Mouse (Mus musculus): ENCODE measurements at regions not wholly inside any gene's neighbourhood (a gene's known extent, or its start where the extent isn't known, plus 50 kb on each side); places are given as distances from the start of the nearest gene placed in this dataset.

DNA sequence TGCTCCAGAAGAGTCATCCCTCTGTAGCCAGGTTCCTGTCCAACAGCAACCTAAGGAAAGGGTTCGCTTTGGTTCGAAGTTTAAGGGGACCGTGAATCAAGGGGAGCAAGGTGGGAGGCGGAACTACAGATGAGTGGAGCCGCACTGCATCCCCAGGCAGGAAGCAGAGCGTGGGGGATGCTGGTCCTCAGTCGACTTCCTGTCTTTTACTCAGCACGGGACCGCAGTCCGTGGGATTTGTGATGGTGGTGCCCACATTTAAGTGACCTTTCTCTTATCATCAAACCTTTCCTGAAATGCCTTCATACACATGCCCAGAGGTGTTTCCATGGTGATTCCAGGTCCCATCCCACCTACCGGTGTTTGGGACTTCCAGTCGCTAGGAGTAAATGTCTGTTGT lies 278.2 kb downstream of the 3100002H09Rik start:
- WGBS, result 87% methylated on average over 12 of the region's 12 CpGs
- Histone ChIP-seq H3K4me1 (replicated peaks) (no peaks in the 10 kb centered on the region), H3K9me3 (no peaks in the 10 kb centered on the region), H3K27ac (no peak overlapping the region), H3K36me3 (no peaks in the 10 kb centered on the region), H3K4me3 (replicated peaks) (no peak overlapping the region), H3K27me3 (replicated peaks) (no peaks in the 10 kb centered on the region), H3K9ac (no peak overlapping the region), H3K4me2 (replicated peaks) (no peak overlapping the region)
- ATAC-seq, result no peak

DNA sequence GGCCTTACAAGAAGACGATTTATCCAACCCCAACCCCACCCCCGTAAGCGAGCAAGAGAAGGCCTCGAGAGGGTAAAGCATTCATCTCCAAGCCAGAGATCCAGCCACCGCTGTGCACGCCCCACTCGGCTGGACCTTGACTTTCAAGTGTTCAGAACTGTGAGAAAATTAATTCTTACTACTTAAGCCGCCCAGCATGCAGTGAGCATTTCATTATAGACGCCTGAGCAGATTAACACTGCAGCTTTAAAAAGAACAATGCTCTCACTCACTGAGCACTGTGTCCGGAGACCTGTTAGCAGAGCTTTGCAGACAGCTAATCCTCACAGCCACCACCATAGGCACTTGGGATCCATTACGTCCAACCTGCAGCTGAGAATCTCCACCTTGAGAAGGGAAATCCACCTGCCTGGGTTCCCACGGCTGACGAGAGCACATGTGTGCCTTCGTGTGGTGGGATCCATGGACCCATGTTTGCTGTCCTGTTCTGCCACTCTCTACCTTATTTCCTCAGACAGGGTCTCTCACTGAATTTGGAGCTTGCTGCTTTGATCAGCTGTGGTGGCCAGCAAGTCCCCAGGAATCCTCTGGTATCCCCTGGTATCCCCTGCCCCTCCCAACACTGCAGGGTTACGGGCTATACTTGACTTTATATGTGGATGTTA lies 281.4 kb downstream of the 3100002H09Rik start:
- Histone ChIP-seq H3K27ac (no peak overlapping the region), H3K4me1 (replicated peaks) (no peaks in the 10 kb centered on the region), H3K9ac (no peak overlapping the region), H3K27me3 (replicated peaks) (no peaks in the 10 kb centered on the region), H3K36me3 (no peaks in the 10 kb centered on the region), H3K4me3 (replicated peaks) (no peak overlapping the region), H3K9me3 (no peaks in the 10 kb centered on the region), H3K4me2 (replicated peaks) (no peak overlapping the region)
- 75% methylated on average over 15 of the region's 15 CpGs for WGBS
- no peak for ATAC-seq

DNA sequence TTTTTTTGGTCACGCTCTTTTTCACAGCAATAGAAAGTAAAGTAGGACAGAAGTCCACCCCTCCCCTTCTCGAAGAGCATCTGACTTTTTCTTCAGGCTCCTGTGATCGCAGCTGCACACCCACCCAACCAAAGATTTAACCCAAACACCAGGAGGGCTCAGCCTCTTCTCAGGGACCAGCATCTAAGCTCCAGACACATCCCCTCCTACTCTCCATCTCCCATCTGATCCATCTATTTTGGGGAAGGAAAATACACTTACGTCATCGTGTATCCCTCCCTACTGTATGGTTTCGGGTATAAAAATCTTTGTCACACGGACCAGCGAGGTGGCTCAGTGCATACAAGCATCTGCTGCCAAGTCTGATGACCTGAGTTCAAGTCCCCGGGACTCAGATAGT lies 284.3 kb downstream of the 3100002H09Rik start:
- Histone ChIP-seq H3K9me3 (no peaks in the 10 kb centered on the region), H3K4me3 (replicated peaks) (no peak overlapping the region), H3K4me2 (replicated peaks) (no peak overlapping the region), H3K36me3 (no peaks in the 10 kb centered on the region), H3K27me3 (replicated peaks) (no peaks in the 10 kb centered on the region), H3K4me1 (replicated peaks) (no peaks in the 10 kb centered on the region), H3K9ac (no peak overlapping the region), H3K27ac (no peak overlapping the region)
- ATAC-seq, result no peak
- 89% methylated on average over 9 of the region's 9 CpGs for WGBS

DNA sequence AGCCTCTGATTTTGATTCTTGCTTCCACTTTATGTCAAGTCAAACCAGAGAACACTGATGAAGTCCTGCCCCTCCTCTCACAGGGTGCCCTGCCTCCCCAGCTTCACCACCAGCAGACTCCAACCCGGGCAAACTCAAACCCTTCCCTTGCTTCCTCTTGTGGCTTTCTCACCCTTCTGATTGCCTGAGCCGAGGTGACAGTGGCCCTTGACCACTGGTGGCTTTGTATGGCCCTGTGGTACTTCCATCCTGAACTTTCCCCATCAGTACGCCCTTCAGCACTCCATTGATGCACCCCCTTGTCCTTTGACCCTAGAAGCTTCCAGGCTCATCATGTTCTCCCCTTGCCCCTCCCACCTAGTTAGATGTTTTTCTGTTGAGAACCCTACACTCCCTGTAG lies 287.0 kb downstream of the 3100002H09Rik start:
- Histone ChIP-seq H3K4me1 (replicated peaks) (no peaks in the 10 kb centered on the region), H3K36me3 (no peaks in the 10 kb centered on the region), H3K4me3 (replicated peaks) (no peak overlapping the region), H3K27me3 (replicated peaks) (no peaks in the 10 kb centered on the region), H3K9me3 (no peaks in the 10 kb centered on the region), H3K27ac (no peak overlapping the region), H3K9ac (no peak overlapping the region), H3K4me2 (replicated peaks) (no peak overlapping the region)
- 70% methylated on average over 3 of the region's 3 CpGs for WGBS
- no peak for ATAC-seq

DNA sequence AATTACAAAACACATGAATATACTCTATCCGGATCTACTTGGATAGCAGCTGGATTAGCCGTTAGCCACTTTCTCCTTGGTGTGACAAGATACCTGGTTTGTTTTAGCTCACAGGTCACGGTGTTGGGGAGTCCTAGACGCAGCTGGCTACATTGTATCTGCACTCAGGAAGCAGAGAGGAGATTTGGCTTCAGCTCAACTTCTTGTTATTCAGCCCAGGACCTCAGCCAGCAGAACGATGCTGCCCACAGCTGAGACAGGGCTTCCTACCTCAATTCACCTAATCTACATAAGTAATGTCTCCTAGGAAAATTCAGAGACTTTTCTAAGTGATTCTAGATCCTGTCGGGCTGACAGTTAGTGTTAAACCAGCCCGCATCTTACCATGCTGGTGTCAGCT lies 289.4 kb downstream of the 3100002H09Rik start:
- no peak overlapping the region for H3K9ac ChIP-seq
- no peak overlapping the region for H3K27ac ChIP-seq
- no peaks in the 10 kb centered on the region for H3K27me3 ChIP-seq (replicated peaks)
- no peak overlapping the region for H3K4me3 ChIP-seq (replicated peaks)
- WGBS, result 61% methylated on average over 7 of the region's 7 CpGs
- H3K4me2 ChIP-seq (replicated peaks), result no peak overlapping the region
- no peaks in the 10 kb centered on the region for H3K9me3 ChIP-seq
- ATAC-seq, result no peak
- H3K36me3 ChIP-seq, result no peaks in the 10 kb centered on the region
- H3K4me1 ChIP-seq (replicated peaks), result no peaks in the 10 kb centered on the region

DNA sequence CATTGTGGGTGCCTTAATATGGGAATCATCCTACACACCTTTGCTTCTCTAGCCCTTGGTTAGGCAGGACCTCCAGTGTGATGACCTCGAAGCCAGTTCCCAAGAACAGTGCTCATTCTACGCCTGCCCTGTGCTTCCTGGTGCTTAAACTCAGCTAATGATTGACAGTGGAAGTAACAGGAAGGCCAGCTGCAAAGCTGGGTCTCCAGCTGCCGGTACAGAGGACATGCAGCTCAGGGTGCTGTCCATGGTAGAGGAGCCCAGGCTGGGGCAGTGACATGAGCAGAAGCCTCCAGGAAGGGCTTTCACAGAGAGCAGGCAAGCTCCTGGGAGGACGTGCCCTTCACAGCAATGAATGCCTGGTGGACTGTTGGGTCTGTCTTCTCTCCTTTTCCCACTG lies 293.6 kb downstream of the 3100002H09Rik start:
- ATAC-seq, result peak; percentile 58
- H3K9ac ChIP-seq, result no peak overlapping the region
- no peaks in the 10 kb centered on the region for H3K9me3 ChIP-seq
- 11% methylated on average over 4 of the region's 4 CpGs for WGBS
- H3K36me3 ChIP-seq, result no peaks in the 10 kb centered on the region
- H3K4me3 ChIP-seq (replicated peaks), result no peak overlapping the region
- H3K27me3 ChIP-seq (replicated peaks), result no peaks in the 10 kb centered on the region
- no peak overlapping the region for H3K27ac ChIP-seq
- H3K4me1 ChIP-seq (replicated peaks), result no peaks in the 10 kb centered on the region
- no peak overlapping the region for H3K4me2 ChIP-seq (replicated peaks)

DNA sequence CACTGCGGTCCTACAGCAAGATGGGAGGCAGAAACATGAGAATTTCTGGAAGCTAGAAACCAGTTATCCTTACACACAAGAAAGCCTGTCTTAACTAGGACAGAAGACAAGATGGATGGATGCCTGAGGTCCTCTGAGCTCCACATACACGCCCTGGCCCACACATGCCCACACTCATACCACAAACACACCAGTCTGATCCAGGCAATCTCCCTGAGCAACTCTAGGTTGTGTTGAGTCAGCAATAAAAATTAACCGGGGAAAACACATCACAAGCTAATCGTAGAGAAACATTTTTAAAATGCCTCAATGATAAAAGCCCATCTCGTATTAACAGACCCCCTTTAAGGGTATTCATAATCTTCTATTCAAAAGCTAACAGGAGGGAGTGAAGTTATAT lies 298.9 kb downstream of the 3100002H09Rik start:
- Histone ChIP-seq H3K27ac (no peak overlapping the region), H3K9me3 (no peaks in the 10 kb centered on the region), H3K4me2 (replicated peaks) (no peak overlapping the region), H3K4me3 (replicated peaks) (no peak overlapping the region), H3K36me3 (no peaks in the 10 kb centered on the region), H3K9ac (no peak overlapping the region), H3K4me1 (replicated peaks) (no peaks in the 10 kb centered on the region), H3K27me3 (replicated peaks) (0 out of 2 replicates have a peak, but pooled peaks cover 4% of the 10 kb centered on the region)
- WGBS, result 72% methylated on average over 5 of the region's 5 CpGs
- ATAC-seq, result no peak

DNA sequence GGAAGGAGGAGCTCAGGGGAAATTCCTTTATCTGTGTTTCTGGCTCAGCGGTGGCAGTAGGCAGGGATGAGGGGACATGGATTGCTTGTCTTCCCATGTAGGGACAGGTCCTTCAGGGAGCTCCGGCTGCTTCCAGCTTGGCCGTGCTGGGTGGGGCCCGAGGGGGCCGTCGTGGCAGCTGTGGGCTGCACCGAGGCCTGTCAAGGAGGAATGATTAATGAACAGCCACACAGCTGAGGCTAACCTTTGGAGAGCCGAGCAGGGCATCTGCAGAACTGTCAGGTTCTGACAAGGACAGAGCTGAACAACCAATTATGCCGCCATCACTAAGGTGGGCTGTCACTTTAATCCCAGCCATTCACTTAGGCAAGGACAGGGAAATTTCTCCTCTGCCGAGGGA lies 300.0 kb downstream of the 3100002H09Rik start:
- Histone ChIP-seq H3K27ac (no peak overlapping the region), H3K4me1 (replicated peaks) (no peaks in the 10 kb centered on the region), H3K36me3 (no peaks in the 10 kb centered on the region), H3K4me3 (replicated peaks) (no peak overlapping the region), H3K27me3 (replicated peaks) (0 out of 2 replicates have a peak, but pooled peaks cover 4% of the 10 kb centered on the region), H3K9me3 (no peaks in the 10 kb centered on the region), H3K4me2 (replicated peaks) (no peak overlapping the region), H3K9ac (no peak overlapping the region)
- ATAC-seq, result no peak
- WGBS, result 3% methylated on average over 10 of the region's 10 CpGs

DNA sequence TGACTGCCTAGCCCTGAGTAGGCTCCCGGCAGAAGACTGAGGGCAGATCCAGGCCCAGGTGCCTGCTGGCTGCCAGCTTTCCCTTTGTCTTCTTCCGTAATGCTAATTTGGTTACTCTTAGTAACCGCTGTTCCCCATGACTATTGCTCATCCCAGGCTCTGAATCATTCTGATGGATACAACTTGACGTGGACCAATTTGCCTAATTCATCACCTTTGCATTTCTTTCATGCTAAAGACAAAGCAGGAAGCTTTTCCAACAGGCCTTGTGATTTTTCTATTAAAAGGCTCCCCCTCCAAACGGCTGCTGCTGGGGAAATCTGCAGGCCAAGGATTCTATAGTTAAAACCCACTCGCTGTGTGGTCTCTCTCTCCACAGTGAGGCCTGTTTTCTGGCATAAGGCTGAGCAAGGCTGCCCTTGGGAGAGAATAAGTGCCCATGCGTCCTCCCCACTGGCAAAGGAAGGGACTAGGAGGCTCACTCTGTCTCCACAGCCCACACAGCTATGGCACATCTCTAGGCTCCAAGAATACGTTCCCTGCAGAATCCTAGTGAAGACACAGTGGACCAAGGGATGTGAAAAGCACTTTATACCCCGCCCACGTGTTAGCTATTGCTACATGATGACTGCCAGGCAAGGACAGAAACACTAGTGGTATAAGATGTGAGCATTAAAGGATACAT lies 304.6 kb downstream of the 3100002H09Rik start:
- Histone ChIP-seq H3K27me3 (replicated peaks) (0 out of 2 replicates have a peak, but pooled peaks cover 4% of the 10 kb centered on the region), H3K4me2 (replicated peaks) (no peak overlapping the region), H3K4me1 (replicated peaks) (no peaks in the 10 kb centered on the region), H3K9ac (no peak overlapping the region), H3K27ac (no peak overlapping the region), H3K9me3 (no peaks in the 10 kb centered on the region), H3K4me3 (replicated peaks) (no peak overlapping the region), H3K36me3 (no peaks in the 10 kb centered on the region)
- 75% methylated on average over 10 of the region's 10 CpGs for WGBS
- ATAC-seq, result no peak

DNA sequence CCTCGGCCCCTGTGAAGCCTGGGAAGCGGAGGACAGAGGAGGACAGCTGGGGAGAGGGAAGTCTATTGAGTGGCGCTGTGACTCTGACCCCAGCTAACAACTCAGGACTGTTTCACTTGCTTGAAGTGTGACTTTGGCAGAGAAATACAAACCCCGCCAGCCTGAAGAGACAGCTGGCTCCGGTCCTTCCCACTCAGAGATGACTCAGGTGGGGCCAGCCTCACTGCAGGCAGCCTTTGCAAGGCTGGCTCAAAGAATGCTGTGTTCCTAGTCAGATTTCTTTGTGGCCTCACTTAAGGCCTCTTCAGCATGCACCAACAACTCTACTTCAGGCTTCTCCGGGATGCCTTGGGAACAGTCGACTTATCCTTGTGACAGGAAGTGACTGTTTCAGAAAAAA lies 307.7 kb downstream of the 3100002H09Rik start:
- H3K27me3 ChIP-seq (replicated peaks), result no peaks in the 10 kb centered on the region
- H3K4me2 ChIP-seq (replicated peaks), result no peak overlapping the region
- no peaks in the 10 kb centered on the region for H3K4me1 ChIP-seq (replicated peaks)
- no peak overlapping the region for H3K4me3 ChIP-seq (replicated peaks)
- no peak overlapping the region for H3K9ac ChIP-seq
- no peak overlapping the region for H3K27ac ChIP-seq
- WGBS, result 69% methylated on average over 7 of the region's 7 CpGs
- no peaks in the 10 kb centered on the region for H3K36me3 ChIP-seq
- ATAC-seq, result no peak
- no peaks in the 10 kb centered on the region for H3K9me3 ChIP-seq

DNA sequence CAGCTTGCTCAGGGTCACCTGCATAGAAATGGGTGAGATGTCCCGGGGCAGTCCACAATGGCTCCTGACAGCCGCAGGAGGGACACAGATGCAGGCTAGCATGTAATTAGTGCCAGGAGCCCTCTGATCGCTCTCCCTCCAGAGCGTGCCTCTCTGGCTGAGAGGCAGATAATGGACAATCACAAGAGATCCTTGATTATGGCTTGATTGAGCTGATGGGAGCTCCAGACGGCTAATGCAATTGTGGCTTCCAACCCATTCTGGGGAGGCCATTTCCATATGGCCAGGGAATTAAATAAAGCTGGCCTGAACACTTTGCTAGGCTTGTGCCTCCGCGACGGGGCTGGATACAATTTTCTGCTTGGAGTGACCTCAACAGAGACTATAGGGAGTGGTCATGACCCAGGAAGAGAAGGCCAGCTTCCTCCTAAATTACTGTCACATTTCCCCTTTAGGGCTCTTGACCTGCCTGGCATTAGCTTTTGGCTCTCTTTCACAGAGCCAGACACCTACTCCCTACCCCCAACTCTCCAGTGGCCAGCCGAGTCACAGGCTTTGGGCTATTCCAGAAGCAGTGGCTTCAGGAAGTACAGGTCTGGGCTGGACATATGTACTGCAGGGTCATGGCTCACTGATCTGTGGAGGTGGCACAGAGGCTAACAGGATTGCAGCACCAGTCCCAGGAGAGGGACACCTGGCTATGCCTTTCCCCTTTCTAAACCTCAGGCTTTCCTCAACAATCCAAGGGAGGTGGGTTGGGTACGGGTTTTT lies 311.8 kb downstream of the 3100002H09Rik start:
- Histone ChIP-seq H3K27ac (no peak overlapping the region), H3K9ac (no peak overlapping the region), H3K9me3 (no peaks in the 10 kb centered on the region), H3K27me3 (replicated peaks) (no peaks in the 10 kb centered on the region), H3K36me3 (no peaks in the 10 kb centered on the region), H3K4me1 (replicated peaks) (no peaks in the 10 kb centered on the region), H3K4me3 (replicated peaks) (no peak overlapping the region), H3K4me2 (replicated peaks) (no peak overlapping the region)
- 68% methylated on average over 10 of the region's 10 CpGs for WGBS
- no peak for ATAC-seq

DNA sequence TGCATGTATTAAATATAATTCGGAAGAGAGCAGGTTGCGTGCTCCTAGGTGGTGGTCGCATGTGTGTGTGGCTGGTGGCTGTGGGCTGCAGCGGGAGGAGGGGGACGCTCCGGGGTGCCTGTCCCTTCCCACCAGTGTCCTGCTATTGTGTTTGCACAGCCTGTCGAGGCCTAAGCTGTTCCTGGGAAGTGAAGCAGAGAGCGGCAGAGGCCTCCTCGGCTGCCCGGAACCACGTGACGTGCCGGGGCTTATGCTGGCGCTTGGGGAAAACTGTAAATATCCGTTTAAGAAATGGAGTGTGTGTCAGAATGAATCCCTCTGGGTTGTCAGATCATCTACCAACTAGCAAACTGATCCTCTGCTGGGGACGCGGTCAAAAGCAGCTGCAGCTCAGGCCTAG lies 318.3 kb downstream of the 3100002H09Rik start:
- H3K4me2 ChIP-seq (replicated peaks), result no peak overlapping the region
- ATAC-seq, result no peak
- 46% methylated on average over 17 of the region's 17 CpGs for WGBS
- no peak overlapping the region for H3K4me3 ChIP-seq (replicated peaks)
- H3K4me1 ChIP-seq (replicated peaks), result no peaks in the 10 kb centered on the region
- H3K27ac ChIP-seq, result no peak overlapping the region
- no peak overlapping the region for H3K9ac ChIP-seq
- H3K36me3 ChIP-seq, result no peaks in the 10 kb centered on the region
- no peaks in the 10 kb centered on the region; the same call in 1 of the 2 replicates for H3K27me3 ChIP-seq (replicated peaks)
- no peaks in the 10 kb centered on the region for H3K9me3 ChIP-seq

Measured in intestine, embryonic 15.5 days (tissue).